Mouse (Mus musculus) C2C12 (cell line): ENCODE results near the gene Ganc. TPM values are rescaled to one million over a fixed set of nuclear protein-coding genes. Genes with fewer than 3 reads are reported as not detected.

ENCODE experiments used
- H3K27me3 ChIP-seq: one replicate; pipeline ENCODE4 v1.6.1; 2011; ENCODE audit not compliant: control insufficient read depth, insufficient read depth, insufficient read length
- H3K36me3 ChIP-seq: one replicate; pipeline ENCODE4 v1.6.1; 2011; ENCODE audit not compliant: control insufficient read depth, insufficient read depth
- H3K4me3 ChIP-seq: one replicate; pipeline ENCODE4 v1.5.1; 2011; ENCODE audit warnings: mild to moderate bottlenecking, control low read depth; ENCODE audit not compliant: poor library complexity, insufficient read depth, severe bottlenecking
- H3K79me2 ChIP-seq: one replicate; pipeline ENCODE4 v1.6.1; 2011; ENCODE audit not compliant: control insufficient read depth, insufficient read depth
- H3K79me3 ChIP-seq: one replicate; pipeline ENCODE4 v1.6.1; 2011; ENCODE audit warnings: low read depth, control low read depth
- H3ac ChIP-seq: one replicate; pipeline ENCODE3; 2011; ENCODE audit warnings: low read depth; ENCODE audit not compliant: control insufficient read depth, insufficient read length
- CEBPB ChIP-seq: IDR thresholded peaks from one replicate; pipeline ENCODE4 v1.6.1; 2011; ENCODE audit warnings: low read depth, mild to moderate bottlenecking, control low read depth, moderate library complexity
- CTCF ChIP-seq: IDR thresholded peaks from one replicate; pipeline ENCODE4 v1.5.1; 2011; ENCODE audit not compliant: control insufficient read depth, insufficient read depth, insufficient read length
- FOSL1 ChIP-seq: IDR thresholded peaks from one replicate; pipeline ENCODE4 v1.8.0; 2011; ENCODE audit warnings: mild to moderate bottlenecking, low read length; ENCODE audit not compliant: poor library complexity, insufficient read depth, severe bottlenecking
- MAX ChIP-seq: IDR thresholded peaks from one replicate; pipeline ENCODE4 v1.6.1; 2011; ENCODE audit warnings: mild to moderate bottlenecking, control low read depth
- MYOD1 ChIP-seq: IDR thresholded peaks from one replicate; pipeline ENCODE4 v1.6.1; 2011; ENCODE audit warnings: low read depth; ENCODE audit not compliant: control insufficient read depth, insufficient read length
- MYOG ChIP-seq: IDR thresholded peaks from one replicate; pipeline ENCODE4 v1.6.1; 2011; ENCODE audit not compliant: control insufficient read depth, insufficient read length; ENCODE audit errors: extremely low read depth
- USF1 ChIP-seq: IDR thresholded peaks from one replicate; pipeline ENCODE4 v1.6.1; 2011; ENCODE audit warnings: low read depth, mild to moderate bottlenecking, control low read depth, moderate library complexity
- polyA plus RNA-seq: library from polyadenylated mRNA; unstranded; fragments of >200 nt; fragmentation: generic; extraction: Trizol; gene quantifications from one replicate; pipeline ENCODE4 v1.2.1, GENCODE M21; 2012; ENCODE audit warnings: missing spikeins

Gene Ganc
- polyA plus RNA-seq, 1 experiment, result 2.3 TPM

- no peak overlapping the region for H3K4me3 ChIP-seq
- H3K27me3 ChIP-seq, result no peaks in the 10 kb centered on the region
- H3K79me2 ChIP-seq, result no peaks in the 10 kb centered on the region
- H3ac ChIP-seq, result no peak overlapping the region
- H3K36me3 ChIP-seq, result no peaks in the 10 kb centered on the region
- TF ChIP-seq CTCF, result no peak
- no peaks in the 10 kb centered on the region for H3K79me3 ChIP-seq
These were observed 61.2 kb downstream of the Ganc start for GRCm38 (mm10) chr2:120464732-120465396.

- TF ChIP-seq CEBPB (no peak), CTCF (no peak), USF1 (no peak), FOSL1 (no peak), MAX (no peak), MYOG (no peak), MYOD1 (no peak)
- Histone ChIP-seq H3K79me2 (no peaks in the 10 kb centered on the region), H3ac (no peak overlapping the region)
These were observed 61.7 kb downstream of the Ganc start for GRCm38 (mm10) chr2:120465397-120465785.

GRCm38 (mm10) chr2:120468011-120468410 lies 64.3 kb downstream of the Ganc start:
- TF ChIP-seq MYOG (no peak), FOSL1 (no peak), USF1 (no peak), MAX (no peak), CTCF (no peak), MYOD1 (no peak), CEBPB (no peak)
- Histone ChIP-seq H3K79me3 (no peaks in the 10 kb centered on the region), H3K4me3 (no peak overlapping the region), H3ac (no peak overlapping the region), H3K79me2 (no peaks in the 10 kb centered on the region), H3K36me3 (no peaks in the 10 kb centered on the region), H3K27me3 (no peaks in the 10 kb centered on the region)

More at GRCm38 (mm10) chr2:120465397-120465785, 61.7 kb downstream of the Ganc start:
- Histone ChIP-seq H3K4me3 (no peak overlapping the region), H3K27me3 (no peaks in the 10 kb centered on the region), H3K36me3 (no peaks in the 10 kb centered on the region), H3K79me3 (no peaks in the 10 kb centered on the region)

- Histone ChIP-seq H3K36me3 (no peaks in the 10 kb centered on the region), H3K79me3 (no peaks in the 10 kb centered on the region), H3K27me3 (no peaks in the 10 kb centered on the region), H3ac (no peak overlapping the region), H3K4me3 (no peak overlapping the region), H3K79me2 (no peaks in the 10 kb centered on the region)
- TF ChIP-seq MAX, result no peak
- TF ChIP-seq MYOD1, result no peak
- TF ChIP-seq USF1, result no peak
- TF ChIP-seq CTCF, result no peak
- no peak for TF ChIP-seq CEBPB
- no peak for TF ChIP-seq FOSL1
- TF ChIP-seq MYOG, result no peak
These were observed 65.5 kb downstream of the Ganc start for GRCm38 (mm10) chr2:120469220-120469619.

- H3ac ChIP-seq, result no peak overlapping the region
- no peaks in the 10 kb centered on the region for H3K79me2 ChIP-seq
- no peak overlapping the region for H3K4me3 ChIP-seq
- no peaks in the 10 kb centered on the region for H3K79me3 ChIP-seq
- no peaks in the 10 kb centered on the region for H3K36me3 ChIP-seq
- no peaks in the 10 kb centered on the region for H3K27me3 ChIP-seq
- TF ChIP-seq CEBPB (no peak), USF1 (peak; percentile 13)
These were observed 66.0 kb downstream of the Ganc start for GRCm38 (mm10) chr2:120469715-120470114.

- Histone ChIP-seq H3K27me3 (no peaks in the 10 kb centered on the region), H3K79me2 (no peaks in the 10 kb centered on the region), H3K36me3 (no peaks in the 10 kb centered on the region), H3K4me3 (no peak overlapping the region), H3K79me3 (no peaks in the 10 kb centered on the region), H3ac (no peak overlapping the region)
- TF ChIP-seq MYOG, result no peak
- no peak for TF ChIP-seq CTCF
These were observed 67.2 kb downstream of the Ganc start for GRCm38 (mm10) chr2:120470856-120471255.
